Mouse (Mus musculus) spleen, postnatal 36 days (tissue): ENCODE data around the gene Slc25a34.
A peak's percentile ranks its signal among the peaks of the same experiment; 100 is the strongest.

Source experiments
- DNase-seq, 2 experiments: peaks; one replicate each; pipeline ENCODE4 v3.0.0; 2022; ENCODE audit warnings: low spot score in 2 of 2, mixed read lengths in 1 of 2

Slc25a34 gene

DNA sequence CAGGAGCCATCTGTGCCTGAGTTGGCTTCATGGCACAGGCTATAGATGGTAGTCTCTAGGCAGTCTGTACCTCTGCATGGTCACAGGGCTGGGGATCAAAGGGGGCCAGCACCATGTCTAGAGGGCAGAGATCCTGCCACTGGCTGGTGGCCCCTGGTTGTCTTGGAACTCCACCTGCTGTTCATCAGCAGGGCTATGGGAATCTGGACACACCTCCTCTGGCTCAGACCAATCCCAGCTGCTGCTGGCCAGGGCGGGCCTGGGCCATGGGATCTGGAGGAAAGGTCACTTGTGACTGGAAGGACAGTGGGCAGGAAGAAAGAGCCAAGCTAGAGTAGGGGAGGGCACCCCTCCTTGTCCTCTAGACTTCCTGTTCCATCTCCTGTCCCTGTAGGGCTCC is at the start of gene Slc25a34:
Gene Slc25a34, minus strand, starts transcription at position 156 of the 400 bp plus-strand sequence.
- no peak for DNase-seq

DNA sequence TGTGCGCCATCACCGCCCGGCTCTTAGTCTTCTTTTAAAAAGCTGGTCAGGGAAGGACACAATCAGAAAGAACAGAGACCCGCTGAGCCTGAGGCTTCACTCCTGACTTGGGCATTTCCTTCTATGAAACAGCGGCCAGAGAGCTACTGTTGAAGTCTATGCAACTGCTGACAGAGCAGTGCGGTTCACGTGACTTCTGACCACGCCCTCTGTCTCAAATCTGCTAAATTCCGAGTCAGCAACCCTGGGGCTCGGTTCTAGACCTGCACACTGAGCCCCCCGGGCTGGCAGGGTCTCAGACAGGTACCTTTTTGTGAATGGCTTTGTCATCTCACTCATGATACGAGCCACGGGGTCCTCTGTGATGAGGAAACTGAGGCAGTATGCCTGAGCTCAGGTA is 48.7 kb upstream of the Slc25a34 start:
- peak in 1 of 2 experiments; percentile 14 for DNase-seq

DNA sequence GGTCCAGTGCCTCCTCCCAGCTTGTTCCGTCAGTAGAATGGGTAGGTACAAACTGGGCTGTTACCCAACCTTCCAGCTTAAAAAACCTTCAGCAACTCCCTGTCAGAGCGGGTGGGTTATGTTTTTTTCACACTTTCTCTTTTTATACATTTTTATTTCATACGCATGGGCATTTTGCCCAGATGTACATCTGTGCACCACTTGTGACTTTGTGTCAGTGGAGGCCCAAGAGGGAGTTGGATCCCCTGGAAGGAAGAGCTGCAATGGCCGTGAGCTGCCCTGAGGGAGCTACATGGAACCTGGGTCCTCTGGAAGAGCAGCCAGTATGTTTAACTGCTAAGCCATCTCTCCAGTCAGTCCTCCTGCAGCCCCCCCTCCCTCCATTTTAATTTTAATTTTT is 47.8 kb upstream of the Slc25a34 start:
- no peak for DNase-seq

DNA sequence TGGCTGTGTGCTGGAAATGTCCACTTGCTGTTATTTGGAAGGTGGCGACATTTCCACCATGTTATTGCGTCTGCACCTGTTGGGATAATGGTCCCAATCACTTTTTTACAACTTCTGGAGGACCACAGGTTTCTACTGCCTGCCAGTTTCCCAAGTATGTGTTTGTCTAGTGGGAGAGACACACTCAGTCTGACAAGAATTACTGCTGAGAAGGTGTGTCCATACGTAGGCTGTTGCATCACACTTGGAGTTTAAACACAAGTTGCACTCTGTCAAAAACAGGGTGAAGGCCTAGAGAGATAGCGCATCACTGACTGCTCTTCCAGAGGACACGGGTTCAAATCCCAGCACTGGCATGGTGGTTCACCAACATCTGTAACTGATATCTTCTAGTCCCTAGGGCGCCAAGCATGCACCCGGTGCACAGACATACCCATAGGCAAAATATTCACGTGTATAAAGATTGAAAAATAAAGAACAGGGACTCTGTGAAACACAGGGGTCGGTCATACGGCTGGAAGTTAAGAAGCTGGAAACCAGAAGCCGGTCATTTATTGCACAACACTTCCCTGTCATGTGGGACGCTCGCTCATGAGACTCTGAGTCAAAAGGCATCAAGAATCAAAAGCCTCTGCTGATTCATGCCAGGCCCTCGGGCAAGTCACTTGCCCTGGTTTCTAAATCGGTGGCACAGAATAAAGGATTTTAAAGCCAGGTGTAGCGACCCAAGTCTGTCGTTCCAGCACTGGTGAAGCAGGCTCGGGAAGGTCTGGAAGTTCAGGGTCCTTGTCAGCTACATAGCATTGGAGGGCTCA is 46.5 kb upstream of the Slc25a34 start:
- DNase-seq: peak in 1 of 2 experiments; percentile 35

DNA sequence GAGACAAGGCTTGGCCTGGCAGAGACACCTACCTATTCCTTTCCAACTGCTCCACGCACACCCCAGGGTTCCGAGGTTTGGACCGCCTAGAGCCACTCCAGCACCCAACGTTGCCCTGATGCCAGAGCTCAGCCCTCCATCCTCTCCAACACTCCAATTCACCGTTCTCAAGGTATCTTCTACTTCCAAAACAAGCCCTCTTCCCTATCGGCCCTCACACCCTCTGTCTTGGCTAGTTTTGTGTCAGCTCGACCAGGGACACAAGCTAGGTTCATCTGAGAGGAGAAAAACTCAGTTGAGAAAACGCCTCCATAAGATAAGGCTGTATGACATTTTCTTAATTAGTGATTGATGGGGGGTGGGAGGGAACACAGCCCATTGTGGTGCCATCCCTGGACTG is 41.2 kb upstream of the Slc25a34 start, which contains the start of gene Plekhm2:
Gene Plekhm2, minus strand, starts transcription at position 101 of the 400 bp plus-strand sequence.
- DNase-seq: no peak

DNA sequence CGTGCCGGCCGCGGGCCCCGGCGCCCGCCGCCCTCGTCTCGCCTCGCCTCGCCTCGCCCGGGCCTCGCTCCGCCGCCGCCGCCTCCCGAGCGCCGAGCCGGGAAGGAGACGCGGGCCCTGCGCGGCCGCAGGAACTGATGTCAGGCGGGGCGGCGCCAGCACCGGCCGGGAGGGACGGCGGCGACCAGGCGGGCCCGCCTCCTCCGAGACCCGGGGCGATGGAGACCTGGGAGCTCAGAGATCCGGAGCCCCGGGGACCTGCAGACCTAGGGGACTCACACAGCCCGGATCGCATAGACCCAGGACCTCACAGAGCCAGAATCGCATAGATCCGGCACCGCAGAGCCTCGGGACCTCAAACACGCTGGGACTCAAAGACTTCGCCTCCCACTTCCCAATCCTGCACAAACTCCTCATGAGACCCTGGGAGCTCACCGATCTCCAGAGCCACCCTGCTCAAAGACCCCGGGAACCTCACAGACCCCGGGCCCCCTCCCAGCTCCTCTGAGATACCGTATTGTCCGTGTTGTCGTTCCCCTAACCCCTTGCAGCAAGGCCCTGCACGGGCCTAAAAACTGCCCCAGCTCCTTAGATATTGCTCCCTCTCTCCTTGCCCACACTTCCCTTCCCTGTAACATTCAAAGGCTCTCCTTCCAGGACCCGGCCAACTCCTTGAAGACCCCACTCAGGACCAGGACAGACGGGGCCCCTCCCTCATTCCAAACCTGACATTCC is 40.6 kb upstream of the Slc25a34 start:
- peak; percentile 66 to 73 for DNase-seq

DNA sequence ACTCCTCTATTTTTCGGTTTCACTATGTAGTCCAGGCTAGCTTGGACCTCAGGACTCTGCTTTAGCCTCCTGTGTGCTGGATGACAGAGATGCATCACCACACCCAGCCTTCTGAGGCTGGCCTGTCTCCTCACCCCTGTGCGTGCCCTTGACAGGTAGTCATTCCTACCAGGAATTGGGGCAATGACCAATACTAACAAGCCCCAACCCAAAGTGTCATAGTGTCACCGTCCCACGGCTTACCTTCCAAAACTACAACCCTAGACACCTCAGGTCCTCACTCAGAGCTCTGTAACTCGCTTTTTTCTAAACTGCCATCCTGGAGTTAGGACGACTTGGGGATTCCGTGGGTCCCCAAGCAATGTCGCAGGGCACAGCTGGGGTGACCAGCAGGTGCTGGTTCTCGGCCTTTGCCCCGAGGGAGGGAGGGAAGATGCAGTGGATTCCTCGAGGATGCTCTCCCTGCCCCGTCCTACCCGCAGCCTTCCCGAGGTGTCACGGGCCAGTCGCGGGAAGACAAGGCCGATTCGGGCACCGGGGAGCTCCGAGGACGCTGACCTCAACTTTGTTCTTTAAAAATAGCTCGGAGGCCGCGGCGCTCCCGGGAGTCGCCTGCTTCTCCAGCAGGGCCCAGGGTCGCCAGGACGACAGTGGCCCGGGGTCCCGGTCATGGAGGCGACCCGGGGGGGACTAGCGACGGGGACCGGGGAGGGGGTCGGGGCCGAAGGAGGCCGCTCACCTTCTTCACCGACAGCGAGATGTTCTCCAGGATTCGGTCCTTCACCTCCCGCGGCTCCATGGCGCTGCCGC is 39.7 kb upstream of the Slc25a34 start:
- DNase-seq: no peak

DNA sequence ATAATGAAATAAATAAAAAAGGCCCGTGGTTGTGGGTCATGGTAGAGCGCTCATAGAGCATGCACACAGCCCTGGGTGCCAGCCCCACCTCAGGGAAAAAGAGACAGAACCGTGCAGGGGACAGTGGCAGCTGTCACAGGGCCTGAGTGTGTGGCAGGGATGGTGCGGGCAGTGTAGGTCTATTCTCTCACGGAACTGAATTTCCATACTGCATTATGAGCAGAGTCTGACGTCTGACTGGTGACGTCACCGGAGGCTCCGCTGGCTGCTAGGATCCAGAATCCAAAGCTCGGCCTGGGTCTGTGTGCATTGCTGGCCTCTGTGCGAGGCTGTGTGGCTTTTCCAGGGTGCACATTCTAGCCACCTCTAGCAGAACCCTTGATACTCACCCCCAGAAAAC is 37.3 kb upstream of the Slc25a34 start:
- no peak for DNase-seq

DNA sequence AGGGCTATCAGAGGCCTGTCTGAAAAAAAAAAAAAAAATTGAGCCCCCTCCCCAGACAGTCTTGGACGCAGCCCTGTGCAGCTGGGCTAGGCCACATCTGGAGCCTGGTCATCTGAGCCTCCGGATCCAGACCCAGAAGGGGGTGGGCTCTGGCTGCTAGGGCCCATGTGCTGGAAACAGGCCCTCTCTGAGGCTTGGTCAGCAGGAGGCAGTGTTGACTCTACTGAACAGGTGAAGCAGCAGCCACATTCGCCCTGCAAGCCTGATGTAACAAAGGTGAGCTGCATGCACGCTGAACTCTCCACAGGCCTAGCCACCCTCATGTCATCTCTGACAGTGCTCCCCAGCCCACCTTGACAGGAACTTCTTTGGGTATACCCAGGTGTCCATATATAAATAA is 36.1 kb upstream of the Slc25a34 start:
- no peak for DNase-seq

DNA sequence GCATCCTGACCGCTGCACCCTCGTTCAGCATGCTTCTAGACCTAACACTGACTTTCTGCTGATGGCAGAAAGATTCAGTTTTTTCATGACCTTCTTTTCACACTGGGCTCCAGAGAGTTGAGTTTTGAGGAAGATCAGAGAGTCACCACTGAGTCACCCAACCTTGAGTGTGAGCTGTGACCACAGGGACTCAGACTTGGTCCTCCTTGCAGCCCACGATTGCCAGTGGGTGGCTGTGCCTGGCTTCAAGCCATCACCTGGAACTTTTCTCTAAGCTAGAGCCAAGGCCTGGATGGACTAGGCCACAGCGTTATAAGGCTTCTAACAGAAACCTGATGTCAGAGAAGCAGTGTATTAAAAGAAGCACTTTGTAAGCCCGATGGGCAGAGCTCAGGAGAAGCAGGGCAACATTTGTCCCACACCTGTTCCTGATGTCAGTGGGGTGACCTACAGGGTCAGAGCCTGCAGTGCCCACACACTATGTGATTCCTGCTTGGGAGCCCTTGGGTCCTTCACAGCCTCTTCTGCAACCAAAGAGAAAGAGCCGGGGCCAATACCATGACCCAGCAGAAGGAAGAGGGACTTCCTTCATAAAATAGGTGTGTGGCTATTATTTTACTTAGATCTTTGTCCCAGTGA is 35.3 kb upstream of the Slc25a34 start:
- no peak for DNase-seq

DNA sequence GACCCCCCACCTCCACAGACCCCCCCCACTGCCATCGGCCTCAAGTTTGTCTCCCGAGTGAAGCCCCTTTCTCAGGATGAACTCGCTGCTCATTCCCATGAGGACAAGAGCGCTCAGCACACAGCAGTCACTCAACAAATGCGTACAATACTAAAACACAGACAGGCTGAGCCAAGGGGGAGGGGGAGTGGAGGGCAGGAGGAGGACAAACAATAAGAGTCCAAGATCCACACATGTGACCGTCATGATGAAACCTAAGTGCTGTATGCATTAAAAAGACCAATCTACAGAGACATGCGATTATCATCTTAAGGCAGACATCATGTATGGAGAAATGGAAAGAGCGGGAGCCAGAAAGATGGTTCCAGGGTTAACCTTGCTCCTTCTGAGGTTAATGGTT is 33.3 kb upstream of the Slc25a34 start:
- no peak for DNase-seq

DNA sequence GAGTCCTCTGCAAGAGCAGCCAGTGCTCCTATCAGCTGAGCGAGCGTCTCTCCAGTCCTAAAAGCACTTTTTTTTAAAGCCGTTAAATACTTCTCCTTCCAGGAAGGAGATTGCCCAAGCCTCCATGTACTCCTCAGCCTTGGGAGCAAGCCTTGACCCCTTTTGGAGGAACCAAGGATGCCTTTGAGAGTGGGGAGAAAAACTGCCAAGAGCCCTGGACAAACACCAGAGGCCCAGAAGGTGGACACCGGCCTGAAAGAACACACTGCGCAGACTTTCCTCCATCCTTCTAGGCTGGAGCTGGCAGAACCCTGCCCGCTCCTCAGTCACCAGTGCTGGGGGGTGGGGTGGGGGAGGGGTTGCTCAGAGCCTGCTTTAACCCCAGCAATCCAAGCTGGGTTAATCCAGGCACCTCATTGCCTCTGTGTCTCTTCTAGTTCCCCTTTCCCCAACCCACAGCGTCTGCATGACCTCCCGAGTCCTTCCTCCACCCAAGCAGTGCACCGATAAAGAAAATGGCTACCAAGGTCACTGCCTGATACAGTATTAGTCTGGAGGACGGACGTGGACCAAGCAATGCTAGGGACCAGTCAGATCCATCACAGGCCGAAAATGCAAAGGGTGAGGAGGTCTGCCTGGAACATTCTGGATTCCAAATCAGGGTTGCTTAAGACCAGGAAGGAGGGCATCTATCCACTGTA is 32.4 kb upstream of the Slc25a34 start:
- peak in 1 of 2 experiments; percentile 14 for DNase-seq

DNA sequence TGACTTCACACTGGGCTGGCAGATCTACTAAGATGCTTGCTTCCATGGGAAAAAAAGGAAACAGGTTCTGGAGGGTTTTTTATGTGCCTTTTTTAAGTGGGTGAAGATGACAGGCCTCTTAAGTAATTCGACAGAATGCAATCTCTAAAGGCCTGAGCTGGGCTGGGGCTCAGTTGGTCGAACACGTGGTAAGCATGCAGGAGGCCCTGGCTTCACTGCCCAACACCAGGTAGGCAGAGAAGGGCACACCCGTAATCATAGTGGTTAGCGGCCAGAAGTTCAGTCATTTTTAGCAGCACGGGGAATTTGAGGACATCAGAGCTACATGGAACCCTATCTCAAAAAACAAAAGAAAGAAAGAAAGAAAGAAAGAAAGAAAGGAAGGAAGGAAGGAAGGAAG is 30.9 kb upstream of the Slc25a34 start:
- DNase-seq: no peak

DNA sequence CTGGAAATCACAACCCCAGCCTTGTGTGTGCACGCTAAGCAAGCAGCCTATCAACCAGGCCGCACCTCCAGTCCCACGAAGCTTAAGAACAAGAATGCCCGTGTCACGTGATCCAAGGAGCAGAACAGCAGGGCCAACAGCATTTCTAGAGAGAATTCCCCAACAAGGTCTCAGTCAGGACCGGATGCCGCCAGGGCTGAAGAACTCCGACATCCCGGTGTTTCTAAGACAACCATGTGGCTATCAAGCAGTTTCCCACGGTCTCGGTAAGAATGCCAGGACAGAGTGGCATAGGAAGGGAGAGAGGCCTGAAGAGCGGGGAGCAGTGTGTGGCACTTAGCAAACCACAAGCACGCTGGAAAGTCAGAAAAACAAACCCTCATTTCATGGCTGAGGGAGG is 30.2 kb upstream of the Slc25a34 start:
- no peak for DNase-seq

DNA sequence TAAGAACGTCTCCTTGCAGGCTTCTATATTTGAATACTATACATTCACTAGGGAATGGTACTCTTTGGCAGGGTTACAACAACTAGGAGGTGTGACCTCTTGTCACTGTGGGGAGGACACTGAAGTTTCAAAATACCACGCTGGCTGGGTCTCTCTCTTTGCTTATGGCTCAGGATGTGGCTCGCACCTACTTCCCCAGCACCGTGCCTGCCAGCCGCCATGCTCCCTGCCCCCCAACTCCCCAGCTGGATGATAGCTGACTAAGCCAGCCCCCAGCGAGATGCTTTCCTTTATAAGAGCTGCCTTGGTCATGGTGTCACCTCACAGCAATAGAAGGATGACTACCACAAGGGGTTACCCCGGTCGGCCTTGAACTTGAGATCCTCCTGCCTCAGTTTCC is 29.4 kb upstream of the Slc25a34 start:
- no peak for DNase-seq

DNA sequence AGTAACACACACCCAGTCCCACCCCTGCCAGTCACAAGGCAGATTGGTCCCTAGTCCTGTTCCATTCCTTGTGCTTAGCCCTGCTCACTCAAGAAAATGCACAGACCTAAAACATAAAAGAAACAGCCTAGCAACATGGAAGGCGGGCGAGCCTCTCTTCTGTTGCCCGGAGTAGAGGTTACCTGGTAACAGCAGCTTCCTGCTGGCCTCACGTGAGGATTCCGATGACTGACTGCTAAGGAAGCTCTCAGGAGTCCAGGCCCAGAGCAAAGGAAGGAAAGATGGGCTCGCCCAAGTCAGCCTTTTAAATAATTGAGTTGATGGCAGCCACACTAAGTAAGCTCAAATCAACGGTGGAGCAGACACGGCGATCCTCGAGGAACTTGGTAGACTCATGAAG is 28.3 kb upstream of the Slc25a34 start:
- DNase-seq: no peak

DNA sequence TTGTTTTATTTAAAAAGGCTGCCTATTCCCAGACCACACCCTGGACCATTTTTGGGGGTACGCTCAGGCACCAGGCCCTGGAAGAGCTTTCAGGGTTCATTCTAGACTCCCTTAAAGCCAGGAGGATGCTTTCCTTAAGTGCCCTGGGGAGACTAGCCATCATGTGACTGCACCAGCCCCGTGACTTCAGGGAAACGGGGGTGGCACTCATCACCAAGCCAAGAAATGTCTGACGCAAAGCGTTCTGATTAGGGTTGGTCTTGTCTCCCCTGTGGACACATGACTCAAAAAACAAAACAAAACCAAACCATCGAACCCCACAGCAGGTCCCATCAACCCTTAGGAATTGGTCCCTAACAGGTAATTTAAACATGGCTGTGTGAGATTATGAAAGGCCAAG is 27.7 kb upstream of the Slc25a34 start:
- DNase-seq: no peak

DNA sequence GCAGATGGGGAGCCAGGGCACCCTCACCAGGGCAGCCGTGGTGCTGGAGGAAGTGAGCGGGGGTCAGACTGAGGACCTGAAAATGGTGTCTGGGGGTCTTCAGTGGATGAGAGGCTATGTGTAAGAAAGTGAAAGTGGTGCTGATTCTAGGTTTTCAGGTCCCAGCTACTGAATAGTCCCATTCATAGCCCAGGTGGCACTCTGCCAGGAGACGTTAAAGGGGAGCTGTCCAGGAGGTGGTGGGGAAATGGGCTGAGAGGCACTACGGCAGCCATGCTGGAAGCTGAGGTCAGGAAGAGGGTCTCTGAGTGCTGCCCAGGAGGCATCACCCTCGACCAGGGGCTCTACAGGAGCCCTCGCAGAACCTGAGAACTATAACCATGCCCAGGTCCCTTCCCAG is 25.6 kb upstream of the Slc25a34 start:
- no peak for DNase-seq

DNA sequence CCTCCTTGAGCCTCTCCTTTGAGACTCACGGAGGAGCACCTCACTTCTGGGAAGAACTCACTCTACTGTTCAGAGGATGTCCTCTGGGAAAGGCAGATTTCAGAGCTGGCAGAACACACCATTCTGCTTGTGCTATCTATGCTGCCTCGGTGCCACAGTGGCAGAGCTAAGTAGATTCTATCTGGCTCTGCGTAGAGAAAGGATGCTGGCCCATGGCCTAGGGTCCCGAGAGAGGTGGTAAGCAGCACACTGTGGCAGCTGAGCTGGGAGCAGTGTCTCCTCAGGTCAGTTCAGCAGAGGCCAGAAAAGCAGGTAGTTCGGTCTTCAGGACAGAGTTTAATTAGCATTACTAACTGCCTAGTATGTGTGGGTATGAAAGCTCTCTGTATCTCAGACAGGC is 24.6 kb upstream of the Slc25a34 start:
- no peak for DNase-seq

DNA sequence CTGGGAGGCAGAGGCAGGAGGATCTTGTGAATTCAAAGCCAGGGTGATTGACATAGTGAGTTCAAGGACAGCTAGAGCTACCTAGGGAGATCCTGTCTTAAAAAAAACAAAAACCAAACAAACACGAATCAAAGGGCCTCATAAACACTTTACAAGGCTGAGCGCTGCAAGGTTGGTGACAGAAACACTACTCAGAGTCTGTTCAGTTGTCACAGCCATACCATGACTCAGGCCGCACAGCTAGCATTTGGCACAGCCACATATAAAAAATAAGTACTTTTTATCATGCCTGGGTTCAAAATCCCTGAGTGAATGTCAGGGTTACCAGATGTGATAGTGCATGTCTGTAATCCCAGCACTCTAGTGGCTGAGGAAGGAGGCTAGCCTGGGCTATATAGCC is 23.6 kb upstream of the Slc25a34 start:
- no peak for DNase-seq

DNA sequence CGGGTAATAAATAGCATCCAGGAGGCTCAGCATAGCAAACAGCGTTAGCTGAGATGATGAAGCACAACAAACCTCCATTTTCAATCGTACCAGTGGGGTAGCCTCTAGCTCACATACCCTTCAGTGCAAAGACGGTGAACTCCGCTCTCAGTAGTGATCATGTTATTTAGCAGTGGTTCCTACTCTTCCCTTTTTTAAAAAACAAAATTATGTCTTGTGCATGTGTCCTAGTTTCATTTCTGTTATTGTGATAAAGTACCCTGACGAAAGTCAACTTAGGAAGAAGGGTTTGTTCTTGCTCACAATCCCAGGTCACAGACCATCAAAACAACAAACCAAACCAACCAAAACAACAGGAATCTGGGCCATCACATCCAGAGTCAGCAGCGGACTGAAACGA is 22.4 kb upstream of the Slc25a34 start:
- DNase-seq: no peak
